Mouse (Mus musculus): ENCODE measurements around the gene Spem2.

GRCm38 (mm10) chr11:69804652-69804940 lies 13.7 kb downstream of the Spem2 start:
- TF ChIP-seq CTCF (IDR thresholded peaks at IDR 0.05; ENCODE audit: low read depth, low read length) = no peak
- TF ChIP-seq POLR2A (IDR thresholded peaks at IDR 0.05; ENCODE audit: insufficient read depth, low read length) = no peak
- no peak for TF ChIP-seq EP300 (IDR thresholded peaks at IDR 0.05; ENCODE audit: insufficient read depth, low read depth, low read length)
